Mouse (Mus musculus) lung, postnatal 14 days (tissue): ENCODE data around the gene Eif2a.

Source experiments
- DNase-seq: peaks from one replicate; pipeline ENCODE4 v3.0.0; 2021

Gene Eif2a

GRCm38 (mm10) chr3:58525652-58526407 lies at the start of gene Eif2a, which contains the start of gene Serp1:
Gene Eif2a, plus strand, starts transcription at chr3:58525821.
Gene Serp1, minus strand, starts transcription at chr3:58525892.
- peak; percentile 98 for DNase-seq

- no peak for DNase-seq
These were observed 46.7 kb upstream of the Eif2a start for GRCm38 (mm10) chr3:58478755-58479455.

GRCm38 (mm10) chr3:58485883-58486282 lies 39.7 kb upstream of the Eif2a start:
- DNase-seq = no peak

GRCm38 (mm10) chr3:58487121-58487520 lies 38.5 kb upstream of the Eif2a start:
- DNase-seq = no peak

- DNase-seq = no peak
These were observed 37.4 kb upstream of the Eif2a start for GRCm38 (mm10) chr3:58487999-58488775.

GRCm38 (mm10) chr3:58490787-58491186 lies 34.8 kb upstream of the Eif2a start:
- DNase-seq = peak; percentile 31

GRCm38 (mm10) chr3:58493621-58494020 lies 32.0 kb upstream of the Eif2a start:
- DNase-seq = no peak

- DNase-seq = no peak
These were observed 23.7 kb upstream of the Eif2a start for GRCm38 (mm10) chr3:58501961-58502360.

- no peak for DNase-seq
These were observed 21.8 kb upstream of the Eif2a start for GRCm38 (mm10) chr3:58503720-58504333.

GRCm38 (mm10) chr3:58504676-58505075 lies 20.9 kb upstream of the Eif2a start:
- DNase-seq = no peak

- DNase-seq = no peak
These were observed 17.4 kb upstream of the Eif2a start for GRCm38 (mm10) chr3:58508020-58508750.

GRCm38 (mm10) chr3:58511581-58511980 lies 14.0 kb upstream of the Eif2a start:
- peak; percentile 25 for DNase-seq

GRCm38 (mm10) chr3:58512740-58513139 lies 12.9 kb upstream of the Eif2a start:
- DNase-seq = no peak

- no peak for DNase-seq
These were observed 12.1 kb upstream of the Eif2a start for GRCm38 (mm10) chr3:58513483-58513882.

GRCm38 (mm10) chr3:58515947-58516601 lies 9.5 kb upstream of the Eif2a start:
- no peak for DNase-seq

GRCm38 (mm10) chr3:58516602-58516976 lies 9.0 kb upstream of the Eif2a start:
- DNase-seq = no peak

- DNase-seq = no peak
These were observed 8.4 kb upstream of the Eif2a start for GRCm38 (mm10) chr3:58517258-58517657.

GRCm38 (mm10) chr3:58517800-58518199 lies 7.8 kb upstream of the Eif2a start:
- no peak for DNase-seq

GRCm38 (mm10) chr3:58518962-58519361 lies 6.7 kb upstream of the Eif2a start:
- DNase-seq = no peak

GRCm38 (mm10) chr3:58519536-58519935 lies 6.1 kb upstream of the Eif2a start:
- DNase-seq = no peak

GRCm38 (mm10) chr3:58520286-58520685 lies 5.3 kb upstream of the Eif2a start:
- no peak for DNase-seq

- DNase-seq = no peak
These were observed 4.3 kb upstream of the Eif2a start for GRCm38 (mm10) chr3:58521361-58521760.
